Mouse (Mus musculus): ENCODE measurements at regions not wholly inside any gene's neighbourhood (a gene's known extent, or its start where the extent isn't known, plus 50 kb on each side); places are given as distances from the start of the nearest gene placed in this dataset.

DNA sequence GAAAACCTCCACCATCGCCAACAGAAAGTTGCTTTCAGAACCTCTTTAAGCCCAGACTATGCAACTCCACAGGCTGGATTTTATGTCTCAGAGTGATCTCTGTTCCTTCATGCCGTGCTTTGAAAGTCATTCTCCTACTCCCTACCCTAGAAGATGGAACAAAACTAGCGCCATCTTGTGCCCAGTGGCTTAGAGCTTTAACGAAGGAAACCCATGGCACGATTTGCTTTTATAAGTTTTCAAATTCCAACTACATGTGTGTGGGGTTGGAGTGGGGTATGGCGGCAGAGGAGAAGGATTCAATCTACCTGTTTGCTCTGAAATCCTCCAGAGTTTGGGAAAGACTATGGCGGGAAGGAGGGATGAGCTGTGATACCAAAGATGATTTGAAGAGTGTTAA is 118.7 kb upstream of the Tmem45b start:
- in situ Hi-C loops (cut with MboI) = no loop called here

DNA sequence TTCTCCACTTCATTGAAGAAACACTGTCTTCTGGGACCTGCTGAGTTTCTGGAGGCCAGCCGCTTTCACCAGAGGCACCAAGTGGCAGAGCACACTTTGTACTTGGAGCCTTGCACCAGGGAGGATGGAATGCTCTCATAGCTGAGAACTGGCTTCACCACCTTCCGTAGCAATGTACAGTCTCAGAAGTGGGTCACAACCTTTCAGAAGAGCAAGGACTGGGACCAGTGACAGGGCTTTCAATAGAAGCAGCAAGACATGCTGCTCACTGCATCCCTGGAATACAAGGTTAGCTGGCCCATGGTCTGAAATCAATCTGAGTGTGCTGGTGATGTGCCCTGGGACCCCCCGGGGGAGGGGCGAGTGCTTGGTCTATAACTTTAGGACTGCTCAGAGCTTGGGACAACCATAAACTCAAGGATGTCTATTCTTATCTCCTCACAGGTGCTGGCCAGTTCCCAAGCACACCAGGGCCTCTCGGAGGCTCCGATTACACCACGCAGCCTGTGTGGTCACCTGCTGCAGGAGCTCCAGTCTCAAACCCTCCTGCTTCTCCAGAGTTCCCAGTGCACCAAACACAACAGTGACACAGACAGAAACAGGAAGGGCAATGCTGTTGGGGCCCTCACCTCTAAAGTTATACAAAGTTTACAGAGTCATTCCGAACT is 114.4 kb upstream of the Tmem45b start:
- in situ Hi-C loops (cut with MboI) = no loop called here

DNA sequence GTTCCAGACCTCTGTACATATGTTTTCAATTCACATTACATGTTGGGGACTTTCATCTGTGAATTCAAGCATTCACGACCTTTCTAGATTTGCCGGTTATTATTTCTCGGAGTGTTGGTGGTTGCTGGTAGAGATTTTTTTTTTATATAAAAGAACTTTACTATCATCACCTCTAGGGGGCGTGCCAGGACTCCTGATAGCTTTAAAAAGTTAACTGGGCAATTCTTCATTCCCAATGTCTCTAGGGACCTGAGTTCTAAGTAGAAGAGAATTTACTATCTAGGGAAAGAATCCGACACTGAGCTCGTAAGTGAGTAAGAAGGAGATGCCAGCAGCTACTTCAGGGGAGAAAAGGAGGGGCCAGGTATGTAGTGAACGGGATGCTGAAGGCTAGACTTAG is 112.8 kb upstream of the Tmem45b start:
- in situ Hi-C loops (cut with MboI) = no loop called here

DNA sequence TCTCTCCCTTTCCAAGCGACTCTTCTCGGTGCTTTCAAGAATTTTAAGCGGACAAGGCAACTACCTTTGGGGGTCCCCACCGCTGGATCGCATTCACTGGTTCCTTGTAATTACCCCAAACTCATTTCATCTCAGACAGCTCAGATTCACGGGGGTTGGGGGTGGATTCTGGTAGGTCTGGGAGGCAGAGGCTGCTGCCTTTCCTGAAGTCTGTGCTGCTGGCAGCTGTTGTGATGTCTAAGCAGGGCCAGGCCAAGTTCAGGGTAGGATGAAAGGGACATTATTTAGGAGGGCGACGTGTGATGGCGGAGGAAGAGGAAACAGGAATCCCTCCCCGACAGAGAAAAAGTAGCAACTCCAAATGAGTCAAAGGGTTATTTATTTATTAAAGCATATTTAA is 102.8 kb upstream of the Tmem45b start:
- in situ Hi-C loops (cut with MboI) = loop anchor here (25.0 kb wide), 1 partner anchor 595 kb away; no protein-coding TSS in a partner anchor

DNA sequence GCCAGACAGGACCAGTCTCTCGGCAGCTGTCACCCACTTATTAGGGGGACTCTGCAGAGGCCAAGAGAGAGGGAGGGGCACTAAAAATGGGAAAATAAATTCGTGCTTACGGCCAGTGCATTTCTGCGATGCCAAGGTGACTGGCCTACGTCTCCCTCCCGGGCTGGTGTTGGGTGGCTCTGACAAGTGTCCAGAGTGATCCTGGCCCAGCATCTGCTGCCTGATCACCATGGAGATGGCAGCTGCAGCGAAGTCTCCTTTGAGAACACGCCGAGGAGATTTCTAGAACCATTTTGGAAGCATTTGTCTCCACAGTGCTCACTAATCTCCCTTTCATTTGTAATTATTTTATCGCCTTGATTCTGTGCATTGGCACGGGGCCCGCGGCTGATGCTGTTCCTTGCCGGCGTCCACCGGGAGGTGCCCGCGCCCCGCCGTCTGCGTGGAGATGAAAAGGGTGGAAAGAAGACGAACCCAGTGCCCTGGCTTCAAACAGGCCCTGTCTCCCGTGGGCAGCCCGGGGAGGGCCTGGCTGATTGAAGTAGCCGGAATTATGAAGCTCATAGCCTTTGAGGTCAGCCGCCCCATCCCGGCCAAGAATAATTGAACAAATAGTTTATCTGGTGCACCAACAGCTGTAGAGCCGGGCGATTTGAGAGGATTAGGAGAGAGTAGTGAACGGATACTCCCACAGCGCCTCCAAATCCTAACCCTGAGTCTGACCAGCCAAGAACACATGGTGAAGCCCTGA is 102.2 kb upstream of the Tmem45b start:
- in situ Hi-C loops (cut with MboI) = loop anchor here (25.0 kb wide), 1 partner anchor 596 kb away; no protein-coding TSS in a partner anchor

DNA sequence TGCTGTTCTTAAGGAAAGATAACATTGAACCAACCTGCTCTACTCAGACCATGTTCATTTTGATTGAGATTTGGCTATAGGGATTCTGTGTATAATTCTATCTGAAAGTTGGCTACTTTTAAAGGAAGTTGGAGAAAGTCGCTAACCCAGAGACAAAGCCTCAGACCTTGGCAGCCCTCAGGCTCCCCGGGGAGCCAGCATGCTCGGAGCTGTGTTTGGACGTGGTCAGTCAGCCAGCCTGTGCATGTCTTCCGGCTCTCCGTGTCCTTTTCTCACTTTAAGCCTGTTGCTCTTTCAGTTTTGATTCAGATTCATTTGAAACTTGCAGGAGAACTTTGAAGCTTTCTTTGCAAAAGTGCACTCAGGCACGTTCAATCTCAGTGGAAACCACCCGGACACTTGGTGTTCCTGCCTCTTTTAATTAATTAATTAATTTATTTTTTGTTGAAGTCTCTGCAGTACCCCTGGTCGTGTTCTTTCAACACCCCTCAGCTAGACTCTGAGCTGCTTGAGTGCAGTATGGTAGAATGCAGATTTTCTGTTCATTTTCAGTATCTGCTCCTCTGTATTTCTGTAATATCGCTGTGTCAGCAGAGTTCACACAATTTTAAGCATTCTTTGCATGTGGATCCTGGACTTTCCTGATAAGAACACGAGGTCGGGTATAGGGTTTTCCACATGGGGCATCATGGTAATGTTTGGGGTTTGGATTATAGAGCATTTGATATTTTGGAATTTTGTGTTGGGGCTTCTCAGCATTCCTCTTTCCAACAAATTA is 100.9 kb upstream of the Tmem45b start:
- in situ Hi-C loops (cut with MboI) = loop anchor here (25.0 kb wide), 1 partner anchor 597 kb away; no protein-coding TSS in a partner anchor

DNA sequence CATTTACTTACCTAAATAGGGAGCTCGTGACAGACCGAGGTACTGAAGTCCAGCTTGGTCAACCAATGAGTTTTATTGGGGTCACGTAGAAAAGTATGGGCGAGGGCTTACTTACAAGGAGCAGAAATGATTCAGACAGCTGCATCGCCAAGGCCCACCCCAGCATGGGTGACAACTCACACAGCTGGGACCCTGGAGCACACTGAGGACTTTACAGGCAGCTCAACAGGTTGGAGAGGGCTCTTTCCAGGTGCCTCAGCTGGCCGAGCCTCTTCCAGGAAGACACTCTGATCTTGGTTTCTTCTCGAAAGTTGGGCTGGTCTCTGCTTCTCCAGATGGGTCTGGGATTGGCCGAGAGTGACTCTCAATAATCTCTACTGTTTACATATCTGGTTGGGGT is 99.3 kb upstream of the Tmem45b start:
- in situ Hi-C loops (cut with MboI) = loop anchor here (25.0 kb wide), 1 partner anchor 599 kb away; no protein-coding TSS in a partner anchor

DNA sequence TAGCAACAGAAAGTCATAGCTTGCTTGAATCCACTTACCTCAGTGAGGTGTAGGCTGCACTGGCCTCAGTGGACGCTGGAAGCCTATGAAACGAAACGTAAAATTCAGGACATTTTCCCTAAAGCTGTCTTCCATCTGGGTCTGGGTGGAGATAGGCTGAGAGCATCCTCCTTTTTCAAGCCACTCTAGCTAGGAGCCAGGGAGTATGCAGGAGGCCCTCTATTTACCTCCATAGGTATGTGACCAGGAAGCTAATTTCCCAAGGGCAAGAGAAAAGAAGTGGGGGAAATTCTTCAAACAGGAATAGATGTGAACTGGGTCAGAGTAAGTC is 95.9 kb upstream of the Tmem45b start:
- in situ Hi-C loops (cut with MboI) = loop anchor here (25.0 kb wide), 1 partner anchor 602 kb away; no protein-coding TSS in a partner anchor

DNA sequence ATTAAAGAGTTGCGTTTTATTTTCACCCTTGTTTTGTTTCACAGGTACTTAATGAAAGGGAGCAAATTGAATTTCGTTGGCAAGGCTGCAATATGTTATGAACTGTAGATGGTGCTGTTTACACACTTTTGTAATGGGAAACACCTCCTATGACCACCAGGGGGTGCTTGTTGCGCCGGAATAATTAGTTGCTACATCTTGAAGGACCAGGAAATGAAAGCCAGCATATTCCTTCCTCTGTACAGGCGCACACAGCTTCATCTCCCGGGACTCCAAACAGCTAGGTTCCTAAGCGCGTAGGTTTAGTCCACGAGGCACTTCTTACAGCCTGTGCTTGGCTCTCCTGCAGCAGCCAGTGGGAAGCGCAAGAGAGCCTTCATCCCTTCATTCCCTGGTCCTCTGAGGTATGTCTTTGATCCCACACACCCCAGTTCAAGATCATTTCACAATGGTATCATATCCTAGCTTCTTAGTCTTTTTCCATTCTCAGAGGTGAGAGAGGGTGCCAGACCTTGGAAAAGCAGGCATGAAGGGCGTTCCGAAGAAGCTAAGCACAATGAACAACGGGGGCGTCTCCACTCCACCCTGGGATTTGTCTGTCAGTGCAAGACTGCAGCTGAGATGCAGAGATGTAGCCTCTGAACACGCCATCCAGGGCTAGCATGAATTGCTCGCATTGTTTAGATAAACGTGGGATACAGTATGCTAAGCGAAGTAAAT is 95.4 kb upstream of the Tmem45b start:
- in situ Hi-C loops (cut with MboI) = loop anchor here (25.0 kb wide), 1 partner anchor 603 kb away; no protein-coding TSS in a partner anchor

DNA sequence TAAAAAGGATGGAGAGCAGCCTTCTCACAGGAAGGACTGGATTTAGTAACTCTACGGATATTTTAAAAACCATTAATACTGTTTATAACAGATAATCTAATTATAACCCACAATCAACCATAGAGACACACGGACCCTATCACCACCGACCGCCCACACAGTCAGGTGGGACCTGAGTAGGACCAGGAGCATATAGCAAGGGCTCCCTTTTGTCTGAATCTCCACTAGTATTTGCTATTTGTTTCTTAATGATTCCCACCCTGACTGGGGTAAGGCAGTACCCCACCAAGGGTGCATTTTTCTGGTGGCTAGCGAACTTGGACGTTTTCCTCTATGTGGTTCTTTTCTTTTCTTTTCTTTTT is 79.4 kb upstream of the Tmem45b start:
- in situ Hi-C loops (cut with MboI) = no loop called here

DNA sequence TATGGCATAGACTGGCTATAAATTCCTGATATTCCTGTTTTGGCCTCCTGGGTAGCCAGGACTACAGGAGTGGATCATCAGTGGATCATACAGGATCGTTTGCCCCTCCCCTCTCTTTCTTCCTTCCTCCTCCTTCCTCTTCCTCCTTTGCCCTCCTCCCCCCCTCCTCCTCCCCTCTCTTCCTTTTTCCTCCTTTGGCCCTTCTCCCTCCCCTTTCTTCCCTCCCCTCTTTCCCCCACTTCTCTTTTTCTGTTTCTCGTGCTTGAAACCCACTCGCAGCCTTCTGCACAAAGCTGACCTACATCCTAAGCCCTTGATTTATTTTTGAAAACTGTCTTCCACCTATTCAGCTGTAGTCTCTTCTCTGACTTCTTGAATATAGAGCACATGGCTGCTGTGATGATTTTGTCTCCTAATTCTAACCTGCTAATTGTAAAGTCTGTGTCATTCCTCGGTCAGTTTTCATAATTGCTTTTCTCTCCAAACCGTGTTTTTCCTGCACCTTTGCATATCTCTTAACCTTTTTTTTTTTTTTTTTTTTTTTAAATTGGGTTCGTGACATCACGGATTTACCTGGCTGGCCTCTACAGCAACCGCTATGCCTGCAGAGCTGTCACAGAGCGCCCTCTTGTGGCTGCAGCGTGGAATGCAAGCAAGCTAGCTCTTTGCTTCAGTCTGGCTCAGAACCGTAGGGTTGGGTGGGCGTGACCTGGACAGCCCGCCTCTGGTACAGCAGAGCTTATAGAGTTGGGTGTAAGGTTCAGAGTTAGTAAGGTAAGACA is 78.8 kb upstream of the Tmem45b start:
- in situ Hi-C loops (cut with MboI) = no loop called here

DNA sequence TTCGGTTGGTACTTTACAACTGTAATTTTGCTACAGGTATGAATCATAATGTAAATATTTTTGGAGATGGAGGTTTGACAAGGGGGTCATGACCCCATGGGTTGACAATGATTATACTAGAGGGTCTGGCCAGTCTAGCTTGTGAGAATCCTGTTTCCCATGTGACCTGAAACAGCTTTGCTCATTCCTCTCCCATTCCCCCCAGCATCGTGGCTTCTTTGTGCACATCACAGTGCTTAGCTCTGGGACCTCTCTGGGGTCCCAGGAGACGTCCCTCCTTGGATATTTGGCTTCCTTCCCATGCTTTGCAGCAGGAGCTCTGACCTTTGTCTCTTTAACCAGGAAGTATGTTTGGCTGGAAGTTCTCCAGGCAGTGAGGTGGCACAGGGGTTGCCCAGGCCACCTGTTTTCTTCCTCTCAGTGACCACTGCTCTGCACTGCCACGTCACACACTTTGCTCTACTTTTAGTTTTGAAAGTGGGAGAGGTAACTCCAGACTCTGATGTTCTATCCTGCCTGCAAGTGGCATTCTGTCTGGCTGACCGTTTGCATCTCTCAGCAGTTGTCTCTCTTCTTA is 77.4 kb upstream of the Tmem45b start:
- in situ Hi-C loops (cut with MboI) = no loop called here

DNA sequence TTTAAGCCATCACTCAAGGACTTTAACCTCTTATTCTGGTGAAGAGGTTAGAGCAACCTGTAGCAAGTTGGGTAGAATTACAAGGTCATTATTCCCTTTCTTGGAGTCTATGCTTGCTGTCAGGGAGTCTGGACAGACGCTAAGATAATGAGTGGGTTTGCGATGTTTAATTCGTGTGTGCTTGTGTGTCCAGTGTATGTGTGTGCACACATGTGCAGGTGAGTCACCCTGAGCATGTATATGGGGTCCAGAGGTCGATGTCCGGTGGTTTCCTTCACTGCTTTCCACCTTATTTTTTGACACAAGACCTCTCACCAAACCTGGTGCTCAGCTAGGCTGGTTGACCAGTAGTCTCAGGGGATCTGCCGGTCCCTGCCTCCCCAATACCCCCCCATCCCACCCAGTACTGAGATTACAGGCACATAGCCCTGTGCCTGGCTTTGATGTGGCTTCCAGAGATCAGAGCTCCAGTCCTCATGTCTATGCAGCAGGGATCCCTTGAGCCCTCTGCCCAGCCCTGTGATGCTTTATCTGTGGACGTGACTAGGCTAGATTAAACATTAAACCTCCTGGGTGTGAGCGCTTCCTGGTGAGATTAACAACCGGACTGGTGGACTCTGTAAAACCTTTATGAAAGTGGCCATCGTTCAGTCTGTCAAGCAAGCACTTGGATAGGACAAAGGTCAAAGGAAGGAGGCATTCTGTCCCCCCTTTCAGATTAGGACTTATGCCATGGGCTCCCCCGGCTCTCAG is 74.4 kb upstream of the Tmem45b start:
- in situ Hi-C loops (cut with MboI) = no loop called here

DNA sequence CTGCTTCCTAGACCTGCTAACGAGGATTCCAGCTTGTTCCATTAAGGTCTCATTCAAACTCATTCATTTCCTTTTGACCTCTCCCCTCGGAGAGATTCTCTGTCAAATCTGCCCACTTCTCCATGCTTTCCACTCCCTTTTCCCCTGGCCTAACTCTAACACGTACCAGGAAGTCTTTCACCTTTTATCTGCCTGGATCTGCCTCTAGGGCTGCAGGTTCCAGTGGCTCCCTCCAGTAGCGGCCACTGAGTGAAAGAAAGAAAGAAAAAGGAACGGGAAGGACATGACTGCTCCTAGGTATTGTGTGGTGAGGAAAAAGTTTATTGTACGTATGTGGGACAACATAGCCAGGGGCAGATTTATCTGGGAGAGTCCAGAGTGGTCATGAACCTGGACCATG is 64.8 kb upstream of the Tmem45b start:
- in situ Hi-C loops (cut with MboI) = no loop called here

DNA sequence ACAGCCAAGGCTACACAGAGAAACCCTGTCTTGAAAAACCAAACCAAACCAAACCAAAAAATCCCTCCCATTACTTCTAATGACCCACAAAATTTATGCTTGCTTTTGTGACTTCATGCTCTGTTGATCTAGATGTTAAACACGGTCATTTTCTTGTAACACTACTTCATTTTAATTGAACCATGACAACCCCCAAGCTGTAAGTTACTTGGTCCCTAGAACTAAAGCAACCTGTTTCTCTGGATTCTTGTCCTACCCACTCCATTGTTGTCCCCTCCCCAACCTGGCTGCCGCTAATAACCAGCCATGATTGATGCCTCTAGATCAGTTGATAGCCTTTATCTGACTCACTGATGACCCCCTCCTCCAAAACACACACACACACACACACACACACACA is 63.0 kb upstream of the Tmem45b start:
- in situ Hi-C loops (cut with MboI) = no loop called here
